Mouse (Mus musculus) heart, adult 2 months (tissue): Measurements from ENCODE around the gene Ncapd2.

ENCODE experiments used
- CTCF ChIP-seq: fragments of 200-600 bp; IDR thresholded peaks from 2 replicates; pipeline ENCODE4 v1.8.1; 2022; ENCODE audit warnings: antibody characterized with exemption, mild to moderate bottlenecking, moderate library complexity
- EP300 ChIP-seq: fragments of 200-500 bp; IDR thresholded peaks from 2 replicates; pipeline ENCODE4 v1.6.1; 2011; ENCODE audit warnings: low read depth, low read length, control low read depth; ENCODE audit not compliant: insufficient read depth
- POLR2A ChIP-seq: fragments of 200-500 bp; IDR thresholded peaks from 2 replicates; pipeline ENCODE4 v1.6.1; 2011; ENCODE audit warnings: mild to moderate bottlenecking, low read depth, low read length, control low read depth; ENCODE audit not compliant: insufficient read depth

DNA sequence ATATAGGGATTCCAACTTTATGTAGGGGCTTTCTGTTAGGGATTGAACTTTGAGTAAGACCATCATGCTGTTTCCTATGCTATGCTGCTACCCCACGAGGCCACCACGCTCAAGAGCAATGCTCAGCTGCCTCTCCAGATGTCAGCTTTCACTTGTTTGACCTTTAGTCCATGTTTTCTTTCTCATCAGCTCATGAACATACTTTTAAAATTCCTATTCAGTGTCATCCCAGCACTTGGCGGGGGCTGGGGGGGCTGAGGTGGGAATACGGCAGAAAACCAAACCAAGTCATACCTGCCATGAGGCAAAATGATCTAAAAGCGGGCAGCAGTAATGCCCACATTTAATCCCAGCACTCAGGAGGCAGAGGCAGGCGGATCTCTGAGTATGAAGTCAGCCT is 21.6 kb upstream of the Ncapd2 start:
- no peak for TF ChIP-seq POLR2A
- TF ChIP-seq EP300: no peak
- TF ChIP-seq CTCF: no peak
